Mouse (Mus musculus) stomach, postnatal 0 days (tissue): ENCODE measurements at regions not wholly inside any gene's neighbourhood (a gene's known extent, or its start where the extent isn't known, plus 50 kb on each side); places are given as distances from the start of the nearest gene placed in this dataset.
A peak's percentile ranks its signal among the peaks of the same experiment; 100 is the strongest.

ENCODE experiments used
- ATAC-seq: fragments of 200-750 bp; cut with Nextera tagmentation; 2 replicates; pipeline ENCODE4 v1.8.0; 2017; ENCODE audit not compliant: low FRiP score, low TSS enrichment
- DNase-seq: peaks from one replicate; pipeline ENCODE4 v3.0.0-alpha.2; 2016; ENCODE audit warnings: low spot score
- H3K27ac ChIP-seq: fragments of 300-500 bp; sonication (generic); replicated peaks from 2 replicates; pipeline ENCODE4 v1.5.1; 2014; ENCODE audit warnings: mild to moderate bottlenecking, control low read depth
- H3K27me3 ChIP-seq: fragments of 300-500 bp; sonication (generic); 2 replicates; pipeline ENCODE4 v1.6.1; 2014; ENCODE audit warnings: low read length; ENCODE audit not compliant: control insufficient read depth, insufficient read depth
- H3K36me3 ChIP-seq: fragments of 300-500 bp; sonication (generic); 2 replicates; pipeline ENCODE4 v1.6.1; 2014; ENCODE audit warnings: low read length, mixed read lengths; ENCODE audit not compliant: control insufficient read depth, insufficient read depth
- H3K4me1 ChIP-seq: fragments of 300-500 bp; sonication (generic); replicated peaks from 2 replicates; pipeline ENCODE4 v1.6.1; 2014; ENCODE audit warnings: antibody characterized with exemption; ENCODE audit not compliant: control insufficient read depth, insufficient read depth
- H3K4me2 ChIP-seq: fragments of 300-500 bp; sonication (generic); replicated peaks from 2 replicates; pipeline ENCODE4 v1.6.1; 2014; ENCODE audit warnings: low read depth, mild to moderate bottlenecking, control low read depth, moderate library complexity
- H3K4me3 ChIP-seq: fragments of 300-500 bp; sonication (generic); 2 replicates; pipeline ENCODE4 v1.5.1; 2014; ENCODE audit warnings: low read depth, low read length, control low read depth
- H3K9ac ChIP-seq: fragments of 300-500 bp; sonication (generic); 2 replicates; pipeline ENCODE4 v1.6.1; 2014; ENCODE audit warnings: mild to moderate bottlenecking, low read length, control low read depth, mixed read lengths
- H3K9me3 ChIP-seq: fragments of 300-500 bp; sonication (generic); 2 replicates; pipeline ENCODE4 v1.6.1; 2016; ENCODE audit warnings: low read length; ENCODE audit not compliant: control insufficient read depth
- CTCF ChIP-seq: IDR thresholded peaks from 2 replicates; pipeline ENCODE4 v1.5.1; 2016; ENCODE audit warnings: antibody characterized with exemption, low read depth, mild to moderate bottlenecking, moderate library complexity
- EP300 ChIP-seq: optimal IDR thresholded peaks from 2 replicates; pipeline ENCODE3; 2016; ENCODE audit warnings: antibody characterized with exemption
- WGBS: fragments of 180-500 bp; shearing (Covaris S2); extraction: QIAGEN DNeasy Blood & Tissue Kit; methylation state at CpG from one replicate; pipeline ENCODE4 v1.1.7; 2014; 5-methylcytosine and 5-hydroxymethylcytosine counted together

GRCm38 (mm10) chr8:103851286-103851685 lies 250.1 kb upstream of the Cdh5 start:
- Histone ChIP-seq H3K27ac (no peak overlapping the region), H3K4me2 (no peak overlapping the region), H3K9me3 (no peaks in the 10 kb centered on the region), H3K4me3 (no peak overlapping the region), H3K4me1 (0 out of 2 replicates have a peak, but pooled peaks cover 2% of the 10 kb centered on the region), H3K9ac (no peak overlapping the region), H3K36me3 (no peaks in the 10 kb centered on the region), H3K27me3 (no peaks in the 10 kb centered on the region)
- TF ChIP-seq EP300 (no peak), CTCF (no peak)
- no peak for DNase-seq
- no peak for ATAC-seq
- 77% methylated on average over 8 of the region's 8 CpGs for WGBS

GRCm38 (mm10) chr8:103853048-103853447 lies 248.4 kb upstream of the Cdh5 start:
- H3K4me1 ChIP-seq = no peaks in the 10 kb centered on the region
- H3K4me3 ChIP-seq = no peak overlapping the region
- no peak overlapping the region for H3K9ac ChIP-seq
- no peak for ATAC-seq
- no peaks in the 10 kb centered on the region for H3K9me3 ChIP-seq
- no peak overlapping the region for H3K4me2 ChIP-seq
- no peak for TF ChIP-seq CTCF
- TF ChIP-seq EP300 = no peak
- no peaks in the 10 kb centered on the region for H3K27me3 ChIP-seq
- 47% methylated on average over 4 of the region's 4 CpGs for WGBS
- H3K36me3 ChIP-seq = no peaks in the 10 kb centered on the region
- DNase-seq = no peak
- H3K27ac ChIP-seq = no peak overlapping the region

DNA sequence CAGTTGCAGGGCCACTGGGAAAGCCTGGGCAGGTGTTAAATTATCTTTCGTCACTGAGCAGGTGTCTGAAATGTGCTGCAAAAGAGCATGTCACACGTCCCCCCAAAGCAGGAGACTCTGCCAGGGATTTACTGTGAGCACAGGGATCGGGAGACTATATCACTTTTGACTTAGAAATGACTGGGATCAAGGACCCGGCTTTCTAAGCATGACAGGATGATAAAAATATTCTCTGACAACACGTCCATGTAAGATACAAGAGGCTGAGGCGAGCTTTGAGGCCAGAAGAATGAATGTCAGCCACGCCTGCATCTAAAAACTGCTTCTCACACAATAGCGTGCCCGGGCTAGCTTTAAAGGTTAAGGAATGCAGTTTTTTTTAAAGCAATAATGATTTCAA lies 246.1 kb upstream of the Cdh5 start:
- Histone ChIP-seq H3K9ac (no peak overlapping the region), H3K36me3 (no peaks in the 10 kb centered on the region), H3K4me2 (no peak overlapping the region), H3K9me3 (no peaks in the 10 kb centered on the region), H3K4me1 (no peaks in the 10 kb centered on the region), H3K4me3 (no peak overlapping the region), H3K27ac (no peak overlapping the region), H3K27me3 (no peaks in the 10 kb centered on the region)
- ATAC-seq (no peak), DNase-seq (no peak)
- no peak for TF ChIP-seq CTCF
- TF ChIP-seq EP300 = no peak
- 49% methylated on average over 9 of the region's 9 CpGs for WGBS

DNA sequence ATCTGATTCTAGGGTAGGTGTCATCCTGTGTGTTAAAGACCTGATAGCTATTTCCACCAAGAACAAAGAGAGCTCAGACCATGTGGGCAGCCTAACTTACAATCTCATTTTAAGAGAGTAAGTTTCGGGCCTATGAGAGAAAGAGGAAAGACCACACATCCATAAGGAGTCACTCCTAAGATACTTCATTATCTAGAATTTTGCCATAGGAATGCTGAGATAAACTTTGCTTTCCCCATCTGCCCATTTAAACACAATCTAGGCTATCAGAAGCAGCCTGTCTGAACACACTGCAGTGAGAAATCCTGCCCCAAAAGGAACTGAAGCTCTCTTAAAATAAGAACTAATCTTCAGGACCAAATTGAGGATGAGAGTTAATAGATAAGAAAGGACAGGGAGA lies 242.3 kb upstream of the Cdh5 start:
- no peaks in the 10 kb centered on the region for H3K36me3 ChIP-seq
- no peak overlapping the region for H3K9ac ChIP-seq
- no peak overlapping the region for H3K4me3 ChIP-seq
- ATAC-seq (no peak), DNase-seq (no peak)
- 100% methylated on average over 1 of the region's 1 CpGs for WGBS
- H3K9me3 ChIP-seq = no peaks in the 10 kb centered on the region
- no peak overlapping the region for H3K27ac ChIP-seq
- no peaks in the 10 kb centered on the region for H3K4me1 ChIP-seq
- no peaks in the 10 kb centered on the region for H3K27me3 ChIP-seq
- no peak overlapping the region for H3K4me2 ChIP-seq
- no peak for TF ChIP-seq EP300
- TF ChIP-seq CTCF = no peak

DNA sequence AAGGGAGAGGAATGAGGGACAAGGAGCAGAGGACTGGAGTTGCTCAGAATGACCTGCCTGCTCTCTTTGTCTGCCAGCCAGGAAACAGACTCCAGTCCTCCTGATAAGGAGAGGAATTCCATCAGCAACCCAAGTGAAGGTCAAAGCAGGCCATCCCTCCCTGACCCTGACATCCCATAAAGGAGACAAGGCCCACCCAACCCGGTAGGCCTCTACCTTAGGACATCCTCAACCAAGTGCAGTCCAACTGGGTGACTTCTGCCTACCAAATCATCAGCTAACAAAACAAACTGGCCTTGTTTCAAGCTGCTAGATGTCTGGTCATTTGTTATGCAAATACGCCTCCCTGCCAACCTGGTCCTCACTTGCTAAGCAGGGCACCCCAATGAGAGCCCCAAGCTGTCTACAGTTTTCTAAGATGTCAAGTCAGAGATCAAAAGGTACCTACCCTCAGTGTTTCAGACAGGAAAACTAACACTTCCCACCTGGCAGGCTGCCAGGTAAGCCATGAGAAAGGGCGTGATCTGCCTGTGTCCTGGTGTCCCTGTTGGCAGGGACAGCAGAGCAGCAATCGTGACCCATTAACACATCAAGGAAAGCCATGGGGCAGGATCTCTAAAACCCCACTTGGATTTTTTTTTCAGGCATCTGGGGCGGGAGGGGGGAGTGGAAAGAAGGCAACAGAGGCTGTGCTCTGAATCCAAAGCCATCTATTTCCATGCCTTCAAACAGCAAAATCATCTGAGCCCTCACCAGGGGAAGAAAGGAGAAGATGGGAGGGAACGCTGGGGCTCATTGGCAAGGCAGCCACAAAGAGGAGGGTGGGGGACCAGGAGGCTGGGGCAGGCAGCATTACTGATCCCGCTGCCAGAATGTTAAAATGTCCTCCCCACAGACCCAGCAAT lies 227.6 kb upstream of the Cdh5 start:
- H3K27me3 ChIP-seq = no peaks in the 10 kb centered on the region

GRCm38 (mm10) chr8:103874506-103874905 lies 226.9 kb upstream of the Cdh5 start:
- Histone ChIP-seq H3K27me3 (no peaks in the 10 kb centered on the region), H3K36me3 (no peaks in the 10 kb centered on the region), H3K9ac (no peak overlapping the region), H3K9me3 (no peaks in the 10 kb centered on the region), H3K27ac (no peak overlapping the region), H3K4me3 (no peak overlapping the region), H3K4me2 (no peak overlapping the region), H3K4me1 (no peaks in the 10 kb centered on the region)
- ATAC-seq (no peak), DNase-seq (no peak)
- WGBS = 62% methylated on average over 8 of the region's 8 CpGs
- TF ChIP-seq CTCF = no peak
- TF ChIP-seq EP300 = no peak

More for the DNA sequence above, 227.6 kb upstream of the Cdh5 start:
- ATAC-seq (0 out of 2 replicates have a peak, but pooled peaks have one; percentile 18), DNase-seq (peak; percentile 47)
- H3K9me3 ChIP-seq = no peaks in the 10 kb centered on the region
- H3K27ac ChIP-seq = no peak overlapping the region
- WGBS = 39% methylated on average over 7 of the region's 7 CpGs
- H3K9ac ChIP-seq = no peak overlapping the region
- H3K4me1 ChIP-seq = no peaks in the 10 kb centered on the region
- H3K4me3 ChIP-seq = no peak overlapping the region
- TF ChIP-seq EP300 (no peak), CTCF (no peak)
- no peaks in the 10 kb centered on the region for H3K36me3 ChIP-seq
- no peak overlapping the region for H3K4me2 ChIP-seq
